Mouse (Mus musculus) frontal cortex, postnatal 10 days (tissue): ENCODE results near the gene Fbln1.

Experiments used
- DNase-seq, 2 experiments: peaks; one replicate each; pipeline ENCODE4 v3.0.0; 2022; ENCODE audit warnings: low spot score in 2 of 2, mixed read lengths in 1 of 2

Fbln1 gene

GRCm38 (mm10) chr15:85205792-85206702 is at the start of gene Fbln1:
Fbln1 (plus strand) TSS chr15:85205949.
- DNase-seq: peak; percentile 40 to 62

- no peak for DNase-seq
These were observed 49.6 kb upstream of the Fbln1 start for GRCm38 (mm10) chr15:85156198-85156597.

DNA sequence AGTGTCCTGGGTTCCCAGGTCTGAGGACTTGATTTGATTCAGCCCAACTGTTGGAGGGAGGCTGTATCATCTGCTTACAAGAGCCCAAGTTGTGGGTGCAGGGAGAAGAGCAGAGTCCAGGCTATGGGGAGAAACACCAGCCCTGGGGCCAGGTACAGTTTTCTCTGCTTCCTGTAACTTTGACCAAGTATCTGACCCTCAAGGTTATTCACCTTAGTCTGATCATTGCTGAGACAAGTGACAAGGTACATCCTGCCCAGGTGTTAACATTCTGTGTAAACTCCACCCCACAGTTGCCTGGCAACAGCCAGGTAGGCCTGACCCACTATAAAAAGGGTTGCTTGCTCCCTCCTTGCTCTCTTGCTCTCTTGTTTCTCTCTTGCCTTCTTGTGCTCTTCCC is 44.3 kb upstream of the Fbln1 start:
- no peak for DNase-seq

DNA sequence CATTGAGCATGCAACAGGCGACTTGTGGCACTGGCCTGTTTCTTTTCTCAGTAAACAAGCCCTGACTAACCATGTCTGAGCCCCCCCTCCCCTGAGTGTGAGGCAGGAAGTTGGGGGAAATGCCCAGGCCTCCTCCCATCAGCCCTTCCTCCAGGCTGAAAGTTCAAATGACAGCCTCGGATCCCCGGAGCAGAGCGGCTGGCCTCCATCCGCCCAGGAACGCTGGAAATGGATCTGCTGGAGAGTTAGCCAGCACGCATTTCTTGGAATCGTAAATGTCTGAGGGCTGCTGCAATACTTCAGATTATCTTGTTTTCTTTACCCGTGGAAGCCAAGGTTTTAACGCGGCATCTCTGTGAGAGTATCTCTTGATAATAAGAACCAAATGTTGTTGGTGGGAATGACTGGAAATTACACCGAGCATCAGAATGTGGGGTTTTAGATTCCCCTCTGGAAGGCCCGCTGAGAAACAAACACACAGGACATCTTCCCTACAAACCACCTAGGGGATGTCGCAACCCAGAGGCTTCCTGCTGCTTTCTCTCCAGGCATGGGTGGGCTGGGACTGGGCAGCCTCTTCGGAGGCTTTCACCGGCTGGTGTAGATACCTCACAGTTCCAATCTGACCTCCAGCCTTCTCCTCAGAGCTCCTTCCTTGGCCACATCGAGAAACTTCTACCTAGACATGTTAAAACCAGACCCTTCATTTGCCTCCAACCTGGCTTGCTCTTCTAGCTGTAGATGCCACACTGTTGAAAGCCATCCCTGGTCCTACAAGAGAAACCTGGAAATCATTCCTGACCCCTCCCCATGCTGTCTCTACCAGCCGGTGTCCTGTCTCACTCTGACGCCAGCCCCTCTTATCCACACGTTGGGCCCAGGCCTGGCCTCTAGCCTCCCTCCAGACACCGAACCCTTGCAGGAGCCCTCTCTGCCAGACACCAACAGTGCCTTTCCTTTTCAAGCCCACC is 42.8 kb upstream of the Fbln1 start:
- DNase-seq: no peak

GRCm38 (mm10) chr15:85166433-85166933 is 39.3 kb upstream of the Fbln1 start:
- DNase-seq: no peak

GRCm38 (mm10) chr15:85167086-85167679 is 38.6 kb upstream of the Fbln1 start:
- DNase-seq: no peak

DNA sequence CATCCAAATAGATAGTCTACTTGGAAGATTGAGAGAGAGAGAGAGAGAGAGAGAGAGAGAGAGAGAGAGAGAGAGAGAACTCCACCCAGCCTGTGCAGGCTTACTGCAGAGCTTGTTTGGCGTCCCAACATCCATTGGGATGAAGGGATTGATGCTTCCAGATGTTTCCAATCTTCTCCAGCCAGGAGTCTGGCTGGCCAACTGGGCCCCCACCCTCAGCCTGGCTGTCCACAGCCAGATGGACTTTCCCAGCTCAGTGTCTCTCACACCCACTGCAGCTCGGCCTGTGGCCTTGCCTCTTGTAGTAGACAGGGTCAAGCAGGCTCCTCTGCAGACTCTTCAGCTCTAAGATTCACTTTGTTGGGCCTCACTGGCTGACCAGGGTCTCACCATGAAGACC is 33.7 kb upstream of the Fbln1 start:
- no peak for DNase-seq

- DNase-seq: no peak
These were observed 32.3 kb upstream of the Fbln1 start for GRCm38 (mm10) chr15:85173425-85173824.

DNA sequence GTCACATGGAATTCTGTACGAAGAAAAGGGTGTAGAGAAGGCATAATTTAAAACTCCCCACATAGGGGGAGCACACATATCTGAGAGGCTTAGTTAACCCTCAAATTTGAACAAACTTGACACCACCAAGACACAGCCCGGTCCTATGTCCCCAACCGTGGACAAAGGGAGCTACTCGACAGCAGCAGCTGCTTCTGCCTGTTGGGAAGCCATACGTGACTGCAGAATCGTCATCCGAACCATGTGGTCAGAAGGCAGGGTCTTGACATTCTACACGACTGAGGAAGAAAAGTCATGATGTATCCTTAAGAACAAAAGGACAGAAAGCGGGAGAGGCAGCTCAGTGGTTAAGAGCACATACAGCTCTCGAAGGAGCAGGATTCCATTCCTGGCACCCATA is 31.7 kb upstream of the Fbln1 start:
- DNase-seq: no peak

DNA sequence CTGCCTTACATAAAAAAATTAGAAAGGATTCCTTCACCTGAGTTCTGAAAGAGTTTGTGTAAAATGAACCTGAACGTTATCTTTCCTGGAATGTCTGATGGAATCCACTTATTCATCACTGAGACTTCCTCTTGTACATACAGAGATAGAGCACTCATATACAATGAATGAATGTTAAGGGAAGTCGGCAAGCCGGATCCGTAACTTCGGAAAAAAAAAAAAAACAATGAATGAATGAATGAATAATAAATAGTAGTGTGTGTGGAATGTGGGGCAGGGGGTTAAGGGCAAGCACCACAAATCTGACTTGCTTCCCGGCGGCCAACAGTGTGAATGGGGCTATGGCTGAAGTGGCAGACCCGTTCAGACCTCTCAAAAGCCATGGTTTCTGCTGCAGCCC is 28.2 kb upstream of the Fbln1 start:
- DNase-seq: no peak

GRCm38 (mm10) chr15:85178172-85178571 is 27.6 kb upstream of the Fbln1 start:
- no peak for DNase-seq

DNA sequence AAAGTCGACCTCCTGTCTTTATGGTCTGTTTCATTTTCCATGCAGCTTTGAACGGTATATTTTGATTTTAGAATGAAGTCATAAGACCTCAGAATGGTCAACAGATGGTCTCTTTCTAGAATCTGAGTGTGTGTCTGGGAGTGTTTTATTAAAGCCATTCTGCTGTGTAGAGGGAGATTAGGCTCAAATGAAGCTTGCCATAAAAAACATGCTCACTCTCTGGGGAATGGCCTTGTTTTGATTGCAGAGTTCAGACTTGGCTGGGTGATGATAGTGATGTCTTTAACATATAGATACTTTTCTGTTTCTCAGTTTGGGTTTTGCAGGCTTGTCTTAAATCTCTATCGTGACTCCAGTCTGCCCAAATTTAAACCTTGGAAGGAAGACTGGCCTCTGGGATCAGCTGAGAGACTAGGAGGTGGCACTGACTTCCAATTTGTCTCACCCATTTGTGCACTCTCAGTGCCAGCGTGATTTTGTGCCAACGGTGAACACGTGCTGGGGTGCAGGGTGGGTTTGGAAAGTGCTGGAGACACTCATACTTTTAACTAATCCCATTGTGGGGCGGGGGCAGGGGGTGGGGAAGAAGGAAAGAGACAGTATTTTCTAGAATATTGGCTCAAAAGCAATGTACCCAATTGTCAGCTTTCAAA is 26.1 kb upstream of the Fbln1 start:
- no peak for DNase-seq

DNA sequence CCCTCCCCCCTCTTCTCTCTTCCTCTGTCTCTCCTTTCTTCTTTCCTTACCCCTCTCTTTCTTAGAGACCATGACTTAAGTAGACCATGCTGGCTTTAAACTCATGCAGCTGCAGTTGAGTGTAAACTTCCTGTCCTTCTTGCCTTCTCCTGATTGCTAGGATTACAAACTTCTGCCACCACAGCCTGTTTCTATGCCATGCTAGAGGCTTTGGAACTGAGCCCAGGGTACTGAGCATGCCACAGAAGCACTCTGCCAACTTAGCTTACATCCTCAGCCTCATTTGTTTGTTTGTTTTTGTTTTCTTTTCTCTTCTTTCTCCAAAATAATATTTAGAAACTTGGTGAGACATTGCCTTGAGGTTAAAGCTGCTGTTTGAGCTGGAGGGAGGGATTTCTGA is 25.4 kb upstream of the Fbln1 start:
- no peak for DNase-seq

DNA sequence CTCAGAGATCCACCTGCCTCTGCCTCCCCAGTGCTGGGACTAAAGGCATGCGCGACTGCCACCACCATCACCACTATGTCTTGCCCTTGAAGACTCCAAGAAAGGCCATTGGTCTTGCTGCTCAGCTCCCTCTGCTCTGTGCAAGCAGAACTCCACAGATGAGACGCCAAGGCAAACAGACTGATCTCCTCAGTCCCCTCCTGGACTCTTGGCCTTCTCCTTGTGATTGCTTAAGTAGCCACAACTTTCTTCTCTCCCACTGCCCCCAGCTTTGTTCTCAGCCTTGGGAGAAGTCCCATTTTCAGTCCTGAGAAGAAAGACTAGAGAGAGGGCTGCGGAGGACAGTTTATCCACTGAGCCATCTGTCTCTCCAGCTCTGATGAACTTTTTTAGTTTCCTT is 23.7 kb upstream of the Fbln1 start:
- DNase-seq: no peak

- DNase-seq: no peak
These were observed 18.8 kb upstream of the Fbln1 start for GRCm38 (mm10) chr15:85186916-85187315.

DNA sequence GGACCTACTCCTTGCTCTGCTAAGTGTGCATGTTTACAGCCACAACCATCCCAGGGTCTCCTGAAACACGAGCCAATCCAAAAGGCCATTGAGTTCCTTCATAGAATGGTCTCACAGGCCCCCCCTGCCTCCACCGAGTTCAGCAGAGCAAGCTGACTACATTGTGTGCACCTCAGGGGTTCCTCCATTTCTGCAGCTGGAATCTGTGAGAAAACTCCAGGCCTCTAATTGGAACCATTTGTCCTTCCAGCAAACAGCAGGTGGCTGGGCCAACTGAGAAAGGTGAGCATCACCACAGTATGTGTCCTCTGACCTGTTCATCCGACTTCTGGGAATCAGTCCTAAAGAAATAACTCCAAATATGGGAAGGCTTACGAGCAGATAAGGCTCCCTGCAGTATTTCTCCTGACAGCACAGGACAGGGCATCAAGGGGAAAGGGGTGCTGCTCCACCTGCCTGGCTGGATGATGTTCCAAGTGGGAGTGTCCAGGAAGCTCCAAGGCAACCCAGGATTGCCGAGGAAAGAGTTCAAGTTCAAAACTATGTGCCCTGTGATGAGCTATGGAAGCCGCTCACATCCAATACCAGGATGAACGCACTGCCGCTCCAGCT is 17.5 kb upstream of the Fbln1 start:
- no peak for DNase-seq

GRCm38 (mm10) chr15:85200446-85201289 is 5.1 kb upstream of the Fbln1 start:
- no peak for DNase-seq

GRCm38 (mm10) chr15:85202199-85202598 is 3.5 kb upstream of the Fbln1 start:
- DNase-seq: no peak

GRCm38 (mm10) chr15:85202787-85203186 is 3.0 kb upstream of the Fbln1 start:
- DNase-seq: no peak

- no peak for DNase-seq
These were observed 1.4 kb upstream of the Fbln1 start for GRCm38 (mm10) chr15:85204383-85204782.
